ENCODE assay signal across 26 mouse cellular contexts in genomic region chr2:45421774-45422173, GRCm38 (mm10).
A peak's percentile ranks its signal among the peaks of the same experiment; 100 is the strongest.
DNase-seq lines count a peak whose midpoint lies in the region; ATAC-seq and TF ChIP-seq lines count a peak whose summit lies in the region.
"Had no signal": no experiment of that assay in that cellular context is flagged by ENCODE, and none has a peak within 500 bp of the region (broad histone marks: within the 10 kb centered on the region; RNA-seq: fewer than 3 reads in every experiment).

No protein-coding gene starts in this region.

- H3K4me3 ChIP-seq in lung, embryonic 14.5 days (ENCODE audit: low read depth, low read length) = no peak overlapping the region
- no peak overlapping the region for H3K4me3 ChIP-seq in lung, postnatal 0 days (ENCODE audit: low read depth, low read length)
- H3K4me3 ChIP-seq: embryonic facial prominence, embryonic 13.5 days; embryonic facial prominence, embryonic 15.5 days; erythroblast, embryonic 14.5 days; forebrain, embryonic 10.5 days; forebrain, embryonic 12.5 days had no signal

- no peak for ATAC-seq in lung, embryonic 14.5 days (ENCODE audit: insufficient read depth)
- ATAC-seq in lung, postnatal 0 days = no peak
- ATAC-seq: activated CD4-positive, CD25-positive, alpha-beta regulatory T cell, adult 4 months; CD4-positive, CD25-positive, alpha-beta regulatory T cell, adult 4 months; forebrain, embryonic 14.5 days; forebrain, embryonic 16.5 days; Patski had no signal

- no peaks in the 10 kb centered on the region for H3K4me1 ChIP-seq in lung, embryonic 14.5 days (ENCODE audit: insufficient read depth)
- no peaks in the 10 kb centered on the region for H3K4me1 ChIP-seq in lung, postnatal 0 days (ENCODE audit: insufficient read depth, low read depth, low read length)
- H3K4me1 ChIP-seq: embryonic facial prominence, embryonic 13.5 days; embryonic facial prominence, embryonic 15.5 days; forebrain, embryonic 10.5 days; forebrain, embryonic 12.5 days had no signal

- no peak overlapping the region for H3K9ac ChIP-seq in lung, embryonic 14.5 days
- no peak overlapping the region for H3K9ac ChIP-seq in lung, postnatal 0 days (replicated peaks; ENCODE audit: low read depth)
- H3K9ac ChIP-seq: embryonic facial prominence, embryonic 13.5 days; embryonic facial prominence, embryonic 15.5 days; forebrain, embryonic 12.5 days had no signal

- no peaks in the 10 kb centered on the region for H3K27me3 ChIP-seq in lung, embryonic 14.5 days (ENCODE audit: insufficient read depth, low read length)
- no peaks in the 10 kb centered on the region for H3K27me3 ChIP-seq in lung, postnatal 0 days (replicated peaks; ENCODE audit: insufficient read depth, low read length)
- H3K27me3 ChIP-seq: embryonic facial prominence, embryonic 13.5 days; embryonic facial prominence, embryonic 15.5 days; forebrain, embryonic 12.5 days; Patski had no signal

- no peak for TF ChIP-seq EP300 in lung, postnatal 0 days (IDR thresholded peaks at IDR 0.05)

- no peak for TF ChIP-seq CTCF in lung, embryonic 14.5 days (IDR thresholded peaks at IDR 0.05; ENCODE audit: low read depth)
- TF ChIP-seq CTCF in lung, postnatal 0 days (IDR thresholded peaks at IDR 0.05) = no peak

- H3K9me3 ChIP-seq in lung, embryonic 14.5 days (ENCODE audit: low read depth, low read length) = no peaks in the 10 kb centered on the region
- H3K9me3 ChIP-seq in lung, postnatal 0 days (ENCODE audit: low read length) = no peaks in the 10 kb centered on the region
- H3K9me3 ChIP-seq: embryonic facial prominence, embryonic 13.5 days; embryonic facial prominence, embryonic 15.5 days; forebrain, embryonic 10.5 days; forebrain, embryonic 12.5 days; G1E had no signal

- H3K4me2 ChIP-seq in lung, embryonic 14.5 days = no peak overlapping the region
- no peak overlapping the region for H3K4me2 ChIP-seq in lung, postnatal 0 days (replicated peaks; ENCODE audit: low read depth, low read length)
- H3K4me2 ChIP-seq: embryonic facial prominence, embryonic 13.5 days; embryonic facial prominence, embryonic 15.5 days; forebrain, embryonic 12.5 days had no signal

- H3K36me3 ChIP-seq in lung, embryonic 14.5 days (ENCODE audit: insufficient read depth) = no peaks in the 10 kb centered on the region
- H3K36me3 ChIP-seq in lung, postnatal 0 days (ENCODE audit: insufficient read depth, low read length) = no peaks in the 10 kb centered on the region
- H3K36me3 ChIP-seq: embryonic facial prominence, embryonic 13.5 days; embryonic facial prominence, embryonic 15.5 days; forebrain, embryonic 10.5 days; forebrain, embryonic 12.5 days; G1E had no signal

- DNase-seq in lung, embryonic 14.5 days = peak; percentile 72
- DNase-seq in lung, postnatal 10 days = no peak
- peak; percentile 54 for DNase-seq in lung, postnatal 0 days (ENCODE audit: low spot score)
- DNase-seq in lung, postnatal 4 days = no peak
- no peak for DNase-seq in liver
- DNase-seq: adrenal gland, adult 8-10 months; adrenal gland, postnatal 14 days; adrenal gland, postnatal 36 days; B cell, adult 2 months; cerebellum, adult 18-20 months; cerebellum, adult 8-10 months; cerebellum, adult 9-11 months; cerebellum, postnatal 14 days; cerebellum, postnatal 36 days; embryo, embryonic 11 days had no signal

- no peak overlapping the region for H3K27ac ChIP-seq in lung, embryonic 14.5 days (ENCODE audit: low read depth)
- H3K27ac ChIP-seq in lung, postnatal 0 days (ENCODE audit: low read length) = no peak overlapping the region
- H3K27ac ChIP-seq: embryonic facial prominence, embryonic 13.5 days; embryonic facial prominence, embryonic 15.5 days; forebrain, embryonic 10.5 days; forebrain, embryonic 12.5 days had no signal

- 54% methylated on average over 1 of the region's 1 CpGs for WGBS in lung, embryonic 14.5 days
- WGBS in lung, postnatal 0 days = 76% methylated on average over 1 of the region's 1 CpGs

Comparison
In these comparisons a context has a peak if more than half of its experiments do, and no peak if none do; other contexts are left out.
1. DNase-seq: peak in lung, embryonic 14.5 days (single experiment) and lung, postnatal 0 days (single experiment); none in lung, postnatal 10 days (single experiment), lung, postnatal 4 days (0 of 2) and liver (single experiment).